Mouse (Mus musculus) forebrain, embryonic 11.5 days (tissue): ENCODE data around the gene Eomes. TPM values are rescaled to one million over a fixed set of nuclear protein-coding genes. Genes with fewer than 3 reads are reported as not detected.

Experiments
- ATAC-seq: fragments of 200-750 bp; cut with Nextera tagmentation; replicated peaks from 2 replicates; pipeline ENCODE4 v1.8.0; 2017; ENCODE audit warnings: moderate TSS enrichment; ENCODE audit not compliant: low FRiP score
- DNase-seq: peaks from one replicate; pipeline ENCODE4 v3.0.0-alpha.2; 2017; ENCODE audit warnings: low spot score
- H3K27ac ChIP-seq: fragments of 300-500 bp; sonication (generic); 2 replicates; pipeline ENCODE4 v1.5.1; 2014; ENCODE audit warnings: low read depth, low read length
- H3K27me3 ChIP-seq: fragments of 300-500 bp; sonication (generic); 2 replicates; pipeline ENCODE4 v1.6.1; 2014; ENCODE audit warnings: mild to moderate bottlenecking, low read length, mixed read lengths; ENCODE audit not compliant: control insufficient read depth, insufficient read depth
- H3K36me3 ChIP-seq: fragments of 300-500 bp; sonication (generic); 2 replicates; pipeline ENCODE4 v1.6.1; 2014; ENCODE audit warnings: mild to moderate bottlenecking, low read length, moderate library complexity, mixed read lengths; ENCODE audit not compliant: control insufficient read depth, insufficient read depth
- H3K4me1 ChIP-seq: fragments of 300-500 bp; sonication (generic); replicated peaks from 2 replicates; pipeline ENCODE4 v1.6.1; 2014; ENCODE audit warnings: low read length, mixed read lengths; ENCODE audit not compliant: control insufficient read depth, insufficient read depth
- H3K4me2 ChIP-seq: fragments of 300-500 bp; sonication (generic); 2 replicates; pipeline ENCODE4 v1.6.1; 2014; ENCODE audit warnings: low read depth, mild to moderate bottlenecking, low read length, moderate library complexity, mixed read lengths; ENCODE audit not compliant: severe bottlenecking
- H3K4me3 ChIP-seq: fragments of 300-500 bp; sonication (generic); 2 replicates; pipeline ENCODE4 v1.5.1; 2014; ENCODE audit warnings: low read depth, low read length
- H3K9ac ChIP-seq: fragments of 300-500 bp; sonication (generic); 2 replicates; pipeline ENCODE4 v1.6.1; 2014; ENCODE audit warnings: low read length
- H3K9me3 ChIP-seq: fragments of 300-500 bp; sonication (generic); 2 replicates; pipeline ENCODE4 v1.6.1; 2016; ENCODE audit warnings: low read length, mixed read lengths; ENCODE audit not compliant: control insufficient read depth
- WGBS: fragments of 180-500 bp; shearing (Covaris S2); extraction: QIAGEN DNeasy Blood & Tissue Kit; methylation state at CpG from one replicate; pipeline ENCODE4 v1.1.7; 2014; 5-methylcytosine and 5-hydroxymethylcytosine counted together
- polyA plus RNA-seq: library from polyadenylated mRNA; unstranded; fragments of >200 nt; fragmentation: Nextera tagmentation; extraction: Ambion mirVana; gene quantifications from 2 replicates; pipeline ENCODE4 v1.2.1, GENCODE M21; 2014

The Eomes gene
- polyA plus RNA-seq, 1 experiment from 2014 or later = 22.9 TPM

GRCm38 (mm10) chr9:118517619-118518018, 39.6 kb downstream of the Eomes start:
- DNase-seq (no peak), ATAC-seq (no peak)
- Histone ChIP-seq H3K9me3 (no peaks in the 10 kb centered on the region), H3K27ac (no peak overlapping the region), H3K4me2 (no peak overlapping the region), H3K27me3 (no peaks in the 10 kb centered on the region), H3K4me1 (no peaks in the 10 kb centered on the region), H3K36me3 (no peaks in the 10 kb centered on the region; the same call in 1 of the 2 replicates), H3K4me3 (no peak overlapping the region), H3K9ac (no peak overlapping the region)
- 86% methylated on average over 7 of the region's 8 CpGs for WGBS

GRCm38 (mm10) chr9:118519101-118519500, 41.1 kb downstream of the Eomes start:
- Histone ChIP-seq H3K9ac (no peak overlapping the region), H3K9me3 (no peaks in the 10 kb centered on the region), H3K27me3 (no peaks in the 10 kb centered on the region), H3K4me1 (no peaks in the 10 kb centered on the region), H3K27ac (no peak overlapping the region), H3K4me3 (no peak overlapping the region), H3K4me2 (no peak overlapping the region), H3K36me3 (no peaks in the 10 kb centered on the region; the same call in 1 of the 2 replicates)
- DNase-seq (no peak), ATAC-seq (no peak)
- 80% methylated on average over 8 of the region's 8 CpGs for WGBS

- ATAC-seq (no peak), DNase-seq (no peak)
These were observed 42.0 kb downstream of the Eomes start for GRCm38 (mm10) chr9:118520011-118520410.

GRCm38 (mm10) chr9:118520858-118521257, 42.8 kb downstream of the Eomes start:
- no peaks in the 10 kb centered on the region for H3K27me3 ChIP-seq
- no peak for DNase-seq
- no peaks in the 10 kb centered on the region for H3K9me3 ChIP-seq
- H3K4me1 ChIP-seq = no peaks in the 10 kb centered on the region
- no peak overlapping the region for H3K4me2 ChIP-seq
- WGBS = 27% methylated on average over 3 of the region's 3 CpGs
- ATAC-seq = no peak
- H3K27ac ChIP-seq = no peak overlapping the region
- no peaks in the 10 kb centered on the region for H3K36me3 ChIP-seq
- no peak overlapping the region for H3K9ac ChIP-seq
- no peak overlapping the region for H3K4me3 ChIP-seq

More at GRCm38 (mm10) chr9:118520011-118520410, 42.0 kb downstream of the Eomes start:
- Histone ChIP-seq H3K27me3 (no peaks in the 10 kb centered on the region), H3K4me1 (no peaks in the 10 kb centered on the region), H3K27ac (no peak overlapping the region), H3K4me2 (no peak overlapping the region), H3K9me3 (no peaks in the 10 kb centered on the region), H3K36me3 (no peaks in the 10 kb centered on the region; the same call in 1 of the 2 replicates), H3K9ac (no peak overlapping the region), H3K4me3 (no peak overlapping the region)
- WGBS = 82% methylated on average over 8 of the region's 8 CpGs

GRCm38 (mm10) chr9:118521659-118522058, 43.6 kb downstream of the Eomes start:
- WGBS = 83% methylated on average over 8 of the region's 8 CpGs

GRCm38 (mm10) chr9:118523738-118524137, 45.7 kb downstream of the Eomes start:
- Histone ChIP-seq H3K9ac (no peak overlapping the region), H3K4me2 (no peak overlapping the region), H3K4me1 (no peaks in the 10 kb centered on the region), H3K9me3 (no peaks in the 10 kb centered on the region), H3K36me3 (peaks cover 3% of the 10 kb centered on the region; the same call in 1 of the 2 replicates), H3K4me3 (no peak overlapping the region), H3K27me3 (no peaks in the 10 kb centered on the region), H3K27ac (no peak overlapping the region)
- WGBS = 90% methylated on average over 11 of the region's 11 CpGs
- no peak for DNase-seq
- ATAC-seq = no peak

More at GRCm38 (mm10) chr9:118521659-118522058, 43.6 kb downstream of the Eomes start:
- no peaks in the 10 kb centered on the region for H3K4me1 ChIP-seq
- DNase-seq (no peak), ATAC-seq (no peak)
- no peak overlapping the region for H3K27ac ChIP-seq
- no peaks in the 10 kb centered on the region for H3K36me3 ChIP-seq
- H3K4me3 ChIP-seq = no peak overlapping the region
- no peaks in the 10 kb centered on the region for H3K9me3 ChIP-seq
- H3K4me2 ChIP-seq = no peak overlapping the region
- no peak overlapping the region for H3K9ac ChIP-seq
- no peaks in the 10 kb centered on the region for H3K27me3 ChIP-seq

GRCm38 (mm10) chr9:118527056-118527455, 49.0 kb downstream of the Eomes start:
- 95% methylated on average over 18 of the region's 18 CpGs for WGBS
- DNase-seq (no peak), ATAC-seq (no peak)
- Histone ChIP-seq H3K4me3 (no peak overlapping the region), H3K4me1 (no peaks in the 10 kb centered on the region), H3K9ac (no peak overlapping the region), H3K36me3 (peaks cover 3% of the 10 kb centered on the region; the same call in 1 of the 2 replicates), H3K4me2 (no peak overlapping the region), H3K27me3 (no peaks in the 10 kb centered on the region), H3K9me3 (no peaks in the 10 kb centered on the region), H3K27ac (no peak overlapping the region)

GRCm38 (mm10) chr9:118529783-118530182, 51.8 kb downstream of the Eomes start:
- H3K9me3 ChIP-seq = no peaks in the 10 kb centered on the region
- DNase-seq (no peak), ATAC-seq (no peak)
- H3K36me3 ChIP-seq = peaks cover 3% of the 10 kb centered on the region; the same call in 1 of the 2 replicates
- H3K4me1 ChIP-seq = no peaks in the 10 kb centered on the region
- WGBS = 88% methylated on average over 3 of the region's 3 CpGs
- H3K9ac ChIP-seq = no peak overlapping the region
- no peaks in the 10 kb centered on the region for H3K27me3 ChIP-seq
- H3K4me3 ChIP-seq = no peak overlapping the region
- no peak overlapping the region for H3K4me2 ChIP-seq
- H3K27ac ChIP-seq = no peak overlapping the region

- no peaks in the 10 kb centered on the region for H3K27me3 ChIP-seq
- peaks cover 3% of the 10 kb centered on the region; the same call in 1 of the 2 replicates for H3K36me3 ChIP-seq
- no peak for ATAC-seq
- no peak overlapping the region for H3K4me3 ChIP-seq
- no peak overlapping the region for H3K9ac ChIP-seq
- no peak overlapping the region for H3K27ac ChIP-seq
- no peaks in the 10 kb centered on the region for H3K4me1 ChIP-seq
- H3K4me2 ChIP-seq = no peak overlapping the region
- 91% methylated on average over 6 of the region's 6 CpGs for WGBS
- DNase-seq = no peak
- no peaks in the 10 kb centered on the region for H3K9me3 ChIP-seq
These were observed 52.7 kb downstream of the Eomes start for GRCm38 (mm10) chr9:118530679-118531078.
